Mouse (Mus musculus) neural tube, embryonic 10.5 days (tissue): ENCODE data around the gene Clpb.

Experiments used
- DNase-seq: peaks from one replicate; pipeline ENCODE4 v3.0.0-alpha.2; 2017; ENCODE audit warnings: low spot score; ENCODE audit errors: extremely low spot score

Clpb gene

GRCm38 (mm10) chr7:101820295-101821030, 157.0 kb downstream of the Clpb start:
- DNase-seq: peak; percentile 64

GRCm38 (mm10) chr7:101821571-101822501, 158.4 kb downstream of the Clpb start:
- DNase-seq: peak; percentile 84

GRCm38 (mm10) chr7:101822836-101823757, 159.7 kb downstream of the Clpb start:
- DNase-seq: peak; percentile 36

- no peak for DNase-seq
Measured at GRCm38 (mm10) chr7:101823758-101824630, 160.6 kb downstream of the Clpb start.

GRCm38 (mm10) chr7:101830373-101830772, 166.9 kb downstream of the Clpb start:
- DNase-seq: no peak

- no peak for DNase-seq
Measured at GRCm38 (mm10) chr7:101831437-101831836, 168.0 kb downstream of the Clpb start.

GRCm38 (mm10) chr7:101832372-101832771, 168.9 kb downstream of the Clpb start:
- DNase-seq: no peak

GRCm38 (mm10) chr7:101833352-101833751, 169.9 kb downstream of the Clpb start:
- no peak for DNase-seq

- DNase-seq: no peak
Measured at GRCm38 (mm10) chr7:101833916-101834584, 170.6 kb downstream of the Clpb start.

GRCm38 (mm10) chr7:101834903-101835302, 171.5 kb downstream of the Clpb start:
- no peak for DNase-seq

- DNase-seq: no peak
Measured at GRCm38 (mm10) chr7:101835457-101836109, 172.2 kb downstream of the Clpb start.

- peak; percentile 84 for DNase-seq
Measured at GRCm38 (mm10) chr7:101836271-101837153, 173.1 kb downstream of the Clpb start.

- no peak for DNase-seq
Measured at GRCm38 (mm10) chr7:101837154-101837605, 173.7 kb downstream of the Clpb start.

- DNase-seq: peak; percentile 86
Measured at GRCm38 (mm10) chr7:101837606-101838471, 174.4 kb downstream of the Clpb start, which contains the start of gene Inppl1. Gene Inppl1, minus strand, starts transcription at chr7:101838229.

GRCm38 (mm10) chr7:101844186-101844585, 180.8 kb downstream of the Clpb start:
- DNase-seq: no peak
